Mouse (Mus musculus) lung, postnatal 0 days (tissue): ENCODE results near the gene Rhof. TPM values are rescaled to one million over a fixed set of nuclear protein-coding genes. Genes with fewer than 3 reads are reported as not detected.

ENCODE experiments used
- ATAC-seq: fragments of 200-750 bp; cut with Nextera tagmentation; 2 replicates; pipeline ENCODE4 v1.8.0; 2017; ENCODE audit warnings: moderate library complexity
- DNase-seq: peaks from one replicate; pipeline ENCODE4 v3.0.0-alpha.2; 2016; ENCODE audit warnings: low spot score
- H3K27ac ChIP-seq: fragments of 300-500 bp; sonication (generic); 2 replicates; pipeline ENCODE4 v1.5.1; 2014; ENCODE audit warnings: antibody characterized with exemption, mild to moderate bottlenecking, low read length, mixed read lengths
- H3K27me3 ChIP-seq: fragments of 300-500 bp; sonication (generic); replicated peaks from 2 replicates; pipeline ENCODE4 v1.6.1; 2014; ENCODE audit warnings: low read length, mixed read lengths; ENCODE audit not compliant: insufficient read depth
- H3K36me3 ChIP-seq: fragments of 300-500 bp; sonication (generic); 2 replicates; pipeline ENCODE4 v1.6.1; 2014; ENCODE audit warnings: low read length, mixed read lengths; ENCODE audit not compliant: insufficient read depth
- H3K4me1 ChIP-seq: fragments of 300-500 bp; sonication (generic); 2 replicates; pipeline ENCODE4 v1.6.1; 2014; ENCODE audit warnings: antibody characterized with exemption, low read depth, low read length, mixed read lengths; ENCODE audit not compliant: insufficient read depth
- H3K4me2 ChIP-seq: fragments of 300-500 bp; sonication (generic); replicated peaks from 2 replicates; pipeline ENCODE4 v1.6.1; 2014; ENCODE audit warnings: low read depth, mild to moderate bottlenecking, low read length, moderate library complexity, mixed read lengths
- H3K4me3 ChIP-seq: fragments of 300-500 bp; sonication (generic); 2 replicates; pipeline ENCODE4 v1.5.1; 2014; ENCODE audit warnings: low read depth, low read length
- H3K9ac ChIP-seq: fragments of 300-500 bp; sonication (generic); replicated peaks from 2 replicates; pipeline ENCODE4 v1.6.1; 2014; ENCODE audit warnings: low read depth, mild to moderate bottlenecking
- H3K9me3 ChIP-seq: fragments of 300-500 bp; sonication (generic); 2 replicates; pipeline ENCODE4 v1.6.1; 2016; ENCODE audit warnings: low read length, mixed read lengths
- CTCF ChIP-seq: IDR thresholded peaks from 2 replicates; pipeline ENCODE4 v1.5.1; 2016; ENCODE audit warnings: antibody characterized with exemption, mild to moderate bottlenecking
- EP300 ChIP-seq: IDR thresholded peaks from 2 replicates; pipeline ENCODE4 v1.6.1; 2016; ENCODE audit warnings: antibody characterized with exemption, mild to moderate bottlenecking, control low read depth
- WGBS: fragments of 180-500 bp; shearing (Covaris S2); extraction: QIAGEN DNeasy Blood & Tissue Kit; methylation state at CpG from one replicate; pipeline ENCODE4 v1.1.7; 2014; 5-methylcytosine and 5-hydroxymethylcytosine counted together
- polyA plus RNA-seq: library from polyadenylated mRNA; unstranded; fragments of >200 nt; fragmentation: Nextera tagmentation; extraction: Ambion mirVana; gene quantifications from 2 replicates; pipeline ENCODE4 v1.2.1, GENCODE M21; 2015

The Rhof gene
- polyA plus RNA-seq, 1 experiment from 2014 or later, result 12.4 TPM

DNA sequence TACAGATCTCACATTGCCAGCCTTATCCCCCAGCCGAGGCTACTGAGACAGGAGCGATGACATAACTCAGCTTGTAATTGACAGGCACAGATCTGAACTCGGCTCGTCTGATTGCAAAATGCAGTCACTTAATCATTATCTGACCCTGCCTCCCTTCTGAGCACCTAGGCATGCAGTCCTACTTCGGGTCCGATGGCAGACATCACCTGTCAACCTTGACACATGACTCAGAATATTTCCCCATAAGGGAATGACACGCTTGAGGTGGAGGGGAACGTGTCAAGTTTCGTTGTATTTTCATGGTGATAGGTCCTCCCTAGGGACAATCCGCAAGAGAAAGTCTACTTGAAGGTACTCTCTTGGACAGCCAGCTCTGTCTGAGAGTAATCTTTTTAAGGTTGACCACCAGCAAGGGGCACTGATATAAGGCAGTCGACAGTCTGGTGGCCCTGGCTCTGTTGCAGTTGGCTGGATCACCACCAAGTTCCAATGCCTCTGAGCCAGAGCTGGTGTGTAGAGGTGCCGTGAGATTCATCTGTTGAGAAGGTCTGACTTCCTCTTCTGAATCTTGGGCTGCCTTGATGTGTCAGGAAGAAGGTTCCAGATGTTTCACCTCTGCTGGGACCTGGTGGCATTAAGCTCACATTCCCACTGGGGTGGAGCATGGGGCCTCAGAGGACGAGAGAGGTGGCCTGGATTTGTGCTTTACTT lies 49.0 kb downstream of the Rhof start:
- no peaks in the 10 kb centered on the region for H3K36me3 ChIP-seq
- H3K9me3 ChIP-seq, result no peaks in the 10 kb centered on the region
- H3K4me2 ChIP-seq, result no peak overlapping the region
- 65% methylated on average over 13 of the region's 13 CpGs for WGBS
- no peak overlapping the region for H3K27ac ChIP-seq
- H3K4me1 ChIP-seq, result no peaks in the 10 kb centered on the region
- TF ChIP-seq EP300 (no peak), CTCF (no peak)
- DNase-seq (no peak), ATAC-seq (no peak)
- H3K9ac ChIP-seq, result no peak overlapping the region
- no peak overlapping the region for H3K4me3 ChIP-seq
- H3K27me3 ChIP-seq, result no peaks in the 10 kb centered on the region

DNA sequence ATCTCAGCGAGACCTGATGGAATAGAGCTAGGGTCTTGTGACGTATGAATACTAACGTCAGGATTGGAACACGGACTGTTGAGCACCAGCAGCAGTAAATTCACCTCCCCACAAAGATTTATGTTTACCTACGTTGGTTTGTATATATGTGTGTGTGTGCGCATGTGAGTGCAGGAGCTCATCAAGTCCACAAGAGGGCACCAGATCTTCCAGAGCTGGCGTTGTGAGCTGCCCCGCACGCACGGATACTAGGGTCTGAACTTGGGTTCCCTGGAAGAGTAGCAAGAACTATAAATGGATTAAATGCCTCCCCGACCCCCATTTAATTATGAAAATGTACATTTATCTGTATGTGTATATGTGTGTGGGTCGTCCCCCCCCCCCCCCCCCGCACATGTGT lies 52.0 kb downstream of the Rhof start:
- H3K4me2 ChIP-seq, result no peak overlapping the region
- H3K4me3 ChIP-seq, result no peak overlapping the region
- H3K4me1 ChIP-seq, result peaks cover 6% of the 10 kb centered on the region; the same call in 1 of the 2 replicates
- no peaks in the 10 kb centered on the region for H3K27me3 ChIP-seq
- H3K36me3 ChIP-seq, result no peaks in the 10 kb centered on the region
- ATAC-seq, result no peak
- no peaks in the 10 kb centered on the region for H3K9me3 ChIP-seq
- DNase-seq, result no peak
- H3K9ac ChIP-seq, result no peak overlapping the region
- no peak overlapping the region for H3K27ac ChIP-seq
- TF ChIP-seq CTCF, result peak; percentile 32; the same call in 1 of the 2 replicates
- no peak for TF ChIP-seq EP300
- WGBS, result 97% methylated on average over 11 of the region's 13 CpGs

- 50% methylated on average over 8 of the region's 8 CpGs for WGBS
- Histone ChIP-seq H3K27ac (peak overlapping the region; percentile 39; the same call in 1 of the 2 replicates), H3K9ac (no peak overlapping the region), H3K36me3 (no peaks in the 10 kb centered on the region), H3K4me3 (no peak overlapping the region), H3K4me1 (peaks cover 8% of the 10 kb centered on the region; the same call in 1 of the 2 replicates), H3K9me3 (no peaks in the 10 kb centered on the region), H3K27me3 (no peaks in the 10 kb centered on the region), H3K4me2 (no peak overlapping the region)
- no peak for ATAC-seq
- TF ChIP-seq EP300 (no peak), CTCF (no peak)
- peak; percentile 50 for DNase-seq
These were observed 52.5 kb downstream of the Rhof start for GRCm38 (mm10) chr5:123080041-123080440.

GRCm38 (mm10) chr5:123079568-123079967 lies 52.9 kb downstream of the Rhof start:
- Histone ChIP-seq H3K27ac (peak overlapping the region; percentile 39; the same call in 1 of the 2 replicates), H3K4me1 (peaks cover 8% of the 10 kb centered on the region; the same call in 1 of the 2 replicates), H3K4me2 (no peak overlapping the region), H3K4me3 (no peak overlapping the region), H3K36me3 (no peaks in the 10 kb centered on the region), H3K9ac (no peak overlapping the region), H3K9me3 (no peaks in the 10 kb centered on the region), H3K27me3 (no peaks in the 10 kb centered on the region)
- DNase-seq (no peak), ATAC-seq (no peak)
- 62% methylated on average over 1 of the region's 1 CpGs for WGBS
- no peak for TF ChIP-seq CTCF
- no peak for TF ChIP-seq EP300

DNA sequence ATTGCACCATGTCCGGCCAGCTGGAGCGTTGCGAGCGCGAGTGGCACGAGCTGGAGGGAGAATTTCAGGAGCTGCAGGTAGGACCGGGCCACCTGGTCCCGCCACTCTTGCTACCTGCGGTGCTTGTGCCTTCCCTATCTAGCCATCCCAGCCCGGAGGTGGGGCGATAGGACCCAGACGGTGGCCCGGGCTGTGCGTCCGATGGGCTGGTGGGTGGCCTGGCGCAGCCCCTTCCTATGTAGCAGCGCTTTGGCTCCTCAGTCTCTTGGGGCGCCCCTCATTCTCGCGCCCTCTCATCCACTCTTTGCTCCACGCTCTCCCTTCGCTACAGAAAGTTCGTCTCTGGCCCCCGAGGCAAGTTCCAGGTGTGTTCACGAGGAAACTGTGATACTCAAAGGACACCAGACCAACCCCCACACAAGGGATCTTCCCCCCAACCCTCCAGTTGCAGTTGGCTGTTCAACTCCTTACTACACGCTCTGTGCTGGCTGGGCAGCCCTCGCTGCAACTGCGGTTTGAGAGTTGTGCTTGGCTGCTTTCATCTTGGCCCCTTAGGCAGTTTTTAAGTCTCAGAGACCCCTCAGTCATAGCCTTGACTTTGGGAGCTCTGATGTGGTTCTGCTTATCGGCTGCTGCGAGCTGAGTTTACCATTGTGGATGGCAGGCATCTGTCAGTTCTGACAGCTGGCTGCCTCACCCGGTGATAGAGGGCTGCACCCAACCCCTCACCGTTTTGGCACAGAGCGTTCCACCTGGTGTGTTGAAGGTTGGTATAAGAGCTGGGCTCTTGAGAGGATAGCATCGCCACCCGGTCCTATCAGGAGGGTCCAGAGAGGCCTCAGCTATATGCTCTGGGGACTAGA lies 55.8 kb downstream of the Rhof start:
- peak overlapping the region; percentile 76 for H3K9ac ChIP-seq
- no peaks in the 10 kb centered on the region for H3K36me3 ChIP-seq
- no peaks in the 10 kb centered on the region for H3K9me3 ChIP-seq
- ATAC-seq, result peak; percentile 73
- H3K4me1 ChIP-seq, result peaks cover 8% of the 10 kb centered on the region; the same call in 1 of the 2 replicates
- peak; percentile 36 for DNase-seq
- 2% methylated on average over 33 of the region's 35 CpGs for WGBS
- H3K27ac ChIP-seq, result peak overlapping the region; percentile 69
- no peaks in the 10 kb centered on the region for H3K27me3 ChIP-seq
- TF ChIP-seq EP300 (no peak), CTCF (no peak)
- H3K4me2 ChIP-seq, result peak overlapping the region; percentile 100
- H3K4me3 ChIP-seq, result peak overlapping the region; percentile 69
